Mouse (Mus musculus): ENCODE data around the gene Krtcap3. TPM values are rescaled to one million over a fixed set of nuclear protein-coding genes. Genes with fewer than 3 reads are reported as not detected.

Krtcap3 gene
- total RNA-seq, 1 experiment from 2014 or later = 4.4 TPM

GRCm38 (mm10) chr5:31297047-31297757 lies 45.7 kb downstream of the Krtcap3 start, which contains the start of gene Gckr:
Gene Gckr, plus strand, starts transcription at chr5:31297443.
- no peak for ATAC-seq (replicated peaks; ENCODE audit: low read depth, poor library complexity, severe bottlenecking)

- ATAC-seq (replicated peaks; ENCODE audit: low read depth, poor library complexity, severe bottlenecking) = no peak
Observed at GRCm38 (mm10) chr5:31297981-31298380, 46.5 kb downstream of the Krtcap3 start.

DNA sequence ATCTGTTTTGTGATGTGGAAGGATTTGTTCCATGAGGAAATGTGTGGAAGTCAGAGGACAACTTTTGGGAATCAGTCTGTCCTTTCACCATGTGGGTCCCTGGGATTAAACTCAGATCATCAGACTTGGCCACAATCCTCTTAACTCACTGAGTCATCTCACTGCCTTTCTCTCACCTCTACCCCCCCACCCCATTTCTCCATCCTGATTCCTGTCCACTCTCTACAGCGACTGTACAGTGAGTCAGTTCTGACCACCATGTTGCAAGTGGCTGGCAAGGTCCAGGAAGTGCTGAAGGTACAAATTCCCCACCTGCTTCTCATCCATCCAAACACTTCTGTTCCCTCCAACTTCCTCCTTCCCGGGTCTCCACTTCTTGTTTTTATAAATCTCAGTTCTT lies 47.0 kb downstream of the Krtcap3 start:
- no peak for ATAC-seq (replicated peaks; ENCODE audit: low read depth, poor library complexity, severe bottlenecking)

DNA sequence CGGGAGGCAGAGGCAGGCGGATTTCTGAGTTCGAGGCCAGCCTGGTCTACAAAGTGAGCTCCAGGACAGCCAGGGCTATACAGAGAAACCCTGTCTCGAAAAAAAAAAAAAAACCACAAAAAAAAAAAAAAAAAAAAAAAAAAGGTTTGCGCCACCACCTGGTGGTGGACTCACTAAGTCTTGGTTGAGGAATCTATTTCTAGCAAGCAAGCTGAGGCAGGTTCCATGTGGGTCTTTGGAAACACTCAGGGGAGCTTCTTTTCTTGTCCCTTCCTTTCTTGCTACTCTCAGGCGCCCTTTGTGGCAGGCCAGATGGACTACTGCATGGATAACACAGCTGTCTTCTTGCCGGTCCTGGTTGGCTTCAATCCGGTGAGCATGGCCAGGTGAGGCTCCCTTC lies 50.4 kb downstream of the Krtcap3 start:
- no peak for ATAC-seq (replicated peaks; ENCODE audit: low read depth, poor library complexity, severe bottlenecking)

Other genes with a start within 250 kb of the Krtcap3 start
- gene Atraid, start 203.4 kb upstream of the Krtcap3 start, total RNA-seq (2017) = 49.7 and 66.4 TPM in 2 replicates
- gene Slc5a6, start 202.8 kb upstream of the Krtcap3 start, total RNA-seq (2017) = 4.5 and 5.3 TPM in 2 replicates
- 56.5 and 59.6 TPM in 2 replicates for gene Cad, start 196.9 kb upstream of the Krtcap3 start, total RNA-seq (2017)
- not detected in 2 replicates for gene Dnajc5g, start 145.4 kb upstream of the Krtcap3 start, total RNA-seq (2017)
- gene Slc30a3, start 143.5 kb upstream of the Krtcap3 start, total RNA-seq (2017) = not detected in 2 replicates
- gene Trim54, start 135.0 kb upstream of the Krtcap3 start, total RNA-seq (2017) = not detected in 2 replicates
- gene Ucn, start 112.9 kb upstream of the Krtcap3 start, total RNA-seq (2017) = not detected in 2 replicates
- gene Mpv17, start 97.4 kb upstream of the Krtcap3 start, total RNA-seq (2017) = 22.0 TPM in 2 replicates
- gene Gm29609, start 71.8 kb upstream of the Krtcap3 start, total RNA-seq (2017) = 2.5 TPM in 1 of 2 replicates, not detected in the other
- gene Gtf3c2, start 71.5 kb upstream of the Krtcap3 start, total RNA-seq (2017) = 55.5 and 83.8 TPM in 2 replicates
- 38.3 and 46.8 TPM in 2 replicates for gene Snx17, start 58.5 kb upstream of the Krtcap3 start, total RNA-seq (2017)
- gene Eif2b4, start 58.3 kb upstream of the Krtcap3 start, total RNA-seq (2017) = 32.4 and 39.6 TPM in 2 replicates
- 5.8 and 6.5 TPM in 2 replicates for gene Zfp513, start 49.4 kb upstream of the Krtcap3 start, total RNA-seq (2017)
- 208 and 271 TPM in 2 replicates for gene Ppm1g, start 31.0 kb upstream of the Krtcap3 start, total RNA-seq (2017)
- gene Nrbp1, start 10.8 kb upstream of the Krtcap3 start, total RNA-seq (2017) = 84.4 and 94.5 TPM in 2 replicates
- not detected in 2 replicates for gene Gm9970, start 10.5 kb upstream of the Krtcap3 start, total RNA-seq (2017)
- gene Ift172, start 39.4 kb downstream of the Krtcap3 start, total RNA-seq (2017) = 32.7 and 48.5 TPM in 2 replicates
- 1.5 TPM in 1 of 2 replicates, not detected in the other for gene Fndc4, start 44.4 kb downstream of the Krtcap3 start, total RNA-seq (2017)
- not detected in 2 replicates for gene Gckr, start 45.8 kb downstream of the Krtcap3 start, total RNA-seq (2017)
- 32.1 and 52.6 TPM in 2 replicates for gene Zfp512, start 200.7 kb downstream of the Krtcap3 start, total RNA-seq (2017)
- gene 4930548H24Rik, start 234.0 kb downstream of the Krtcap3 start, total RNA-seq (2017) = 0.87 TPM in 1 of 2 replicates, not detected in the other
- gene Gpn1, start 243.1 kb downstream of the Krtcap3 start, total RNA-seq (2017) = 19.4 and 37.1 TPM in 2 replicates